Mouse (Mus musculus) gastrocnemius, postnatal 10 days (tissue): Measurements from ENCODE around the gene Cacna2d1. TPM values are rescaled to one million over a fixed set of nuclear protein-coding genes. Genes with fewer than 3 reads are reported as not detected.

Experiments
- DNase-seq: peaks from one replicate; pipeline ENCODE4 v3.0.0; 2021; ENCODE audit warnings: mixed read lengths
- total RNA-seq, 2 experiments: library from RNA; stranded (reverse); gene quantifications; 2 replicates each; pipeline ENCODE4 v1.2.3; 2021

Cacna2d1 gene
- total RNA-seq, 2 experiments from 2014 or later: 285 to 287 TPM

- DNase-seq: no peak
These were observed 122.3 kb downstream of the Cacna2d1 start for GRCm38 (mm10) chr5:16056795-16057194.

- DNase-seq: no peak
These were observed 128.3 kb downstream of the Cacna2d1 start for GRCm38 (mm10) chr5:16062773-16063172.

- no peak for DNase-seq
These were observed 128.8 kb downstream of the Cacna2d1 start for GRCm38 (mm10) chr5:16063273-16063672.

DNA sequence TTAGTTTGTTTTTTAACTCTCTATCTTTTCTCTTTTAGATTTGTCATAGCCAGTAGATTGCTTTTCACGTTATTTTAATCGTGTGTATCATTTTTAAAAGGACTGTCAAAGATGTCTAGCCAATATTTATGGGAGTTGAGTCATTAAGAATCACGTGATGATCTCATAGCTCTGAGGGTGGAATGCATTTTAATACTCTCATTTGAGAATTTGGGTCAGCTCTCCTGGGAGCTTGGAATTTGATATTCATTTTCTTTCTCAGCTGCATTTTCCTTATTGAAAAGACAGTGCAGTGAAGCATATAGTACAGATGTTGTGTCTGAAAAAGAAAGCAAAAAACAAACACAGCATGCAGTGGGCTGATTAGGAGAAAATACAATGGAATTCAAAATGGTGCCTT is 129.5 kb downstream of the Cacna2d1 start:
- no peak for DNase-seq

- DNase-seq: no peak
These were observed 131.3 kb downstream of the Cacna2d1 start for GRCm38 (mm10) chr5:16065816-16066215.

DNA sequence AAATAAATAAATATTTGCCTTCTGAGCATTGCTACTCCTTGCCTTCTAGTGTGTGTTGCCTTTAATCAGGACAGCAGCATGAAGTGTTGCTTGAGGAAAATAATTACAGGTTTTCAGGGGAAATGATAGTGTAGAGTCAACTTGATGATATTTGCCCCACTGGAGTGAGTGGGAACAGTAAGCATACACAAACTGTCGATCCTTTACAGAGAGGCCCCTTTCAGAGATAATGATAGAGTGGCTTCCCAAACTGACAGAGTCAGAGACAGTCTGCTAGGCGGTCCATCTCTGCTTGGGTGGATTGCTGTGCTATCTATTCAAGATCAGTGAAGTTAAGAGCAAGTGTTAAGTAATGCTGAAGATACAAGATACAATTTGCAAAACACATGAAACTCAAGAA is 147.8 kb downstream of the Cacna2d1 start:
- DNase-seq: no peak

GRCm38 (mm10) chr5:16086979-16087902 is 152.8 kb downstream of the Cacna2d1 start:
- DNase-seq: no peak

DNA sequence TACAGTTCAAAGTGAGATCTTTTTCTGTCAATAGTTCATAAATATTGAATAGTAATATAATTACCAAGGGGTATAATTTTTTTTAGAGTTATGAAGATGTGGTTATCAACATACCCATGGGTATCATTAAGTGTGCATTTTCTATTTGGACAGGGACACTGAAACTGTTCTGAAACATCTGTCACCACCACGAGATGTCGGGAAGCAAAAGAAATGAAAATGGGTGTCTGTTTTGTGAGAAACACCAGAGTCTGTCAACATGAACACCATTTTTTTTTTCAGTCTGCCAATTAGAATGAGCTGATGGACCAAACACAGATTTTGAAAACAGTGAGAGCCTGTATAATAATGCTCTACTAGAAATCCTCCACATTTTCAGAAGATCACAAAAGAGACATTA is 153.5 kb downstream of the Cacna2d1 start:
- no peak for DNase-seq

- no peak for DNase-seq
These were observed 158.0 kb downstream of the Cacna2d1 start for GRCm38 (mm10) chr5:16092540-16092939.

DNA sequence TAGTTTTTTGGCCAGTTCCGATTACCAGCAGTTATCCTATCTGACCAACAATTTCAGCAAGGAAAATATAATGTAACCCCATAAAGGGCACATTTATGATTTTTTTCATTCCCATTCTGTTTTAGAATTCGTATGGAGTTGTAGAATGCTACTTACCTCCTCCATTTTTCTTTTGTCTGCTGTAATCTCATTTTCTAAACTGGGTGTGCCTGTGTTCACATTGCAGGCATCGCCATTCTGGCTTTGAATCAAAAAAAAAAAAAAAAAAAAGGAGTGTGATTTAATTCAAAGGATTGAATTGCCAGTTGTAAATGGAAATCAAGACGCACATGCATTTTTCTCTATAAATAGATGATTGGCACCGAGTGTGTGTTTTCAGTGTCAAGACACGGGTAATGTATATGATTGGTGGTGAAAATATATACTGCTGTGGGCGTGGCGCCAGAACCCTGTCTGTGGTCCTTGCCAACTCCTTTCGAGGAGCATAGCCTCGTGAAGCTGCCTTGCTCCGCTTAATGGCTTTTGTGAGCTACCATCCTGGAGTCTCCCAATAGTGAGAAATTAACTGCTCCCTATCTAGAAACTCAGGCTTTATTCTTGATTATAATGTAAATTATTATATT is 158.7 kb downstream of the Cacna2d1 start:
- DNase-seq: no peak

GRCm38 (mm10) chr5:16095345-16095744 is 160.9 kb downstream of the Cacna2d1 start:
- DNase-seq: no peak

- no peak for DNase-seq
These were observed 164.3 kb downstream of the Cacna2d1 start for GRCm38 (mm10) chr5:16098766-16099165.

DNA sequence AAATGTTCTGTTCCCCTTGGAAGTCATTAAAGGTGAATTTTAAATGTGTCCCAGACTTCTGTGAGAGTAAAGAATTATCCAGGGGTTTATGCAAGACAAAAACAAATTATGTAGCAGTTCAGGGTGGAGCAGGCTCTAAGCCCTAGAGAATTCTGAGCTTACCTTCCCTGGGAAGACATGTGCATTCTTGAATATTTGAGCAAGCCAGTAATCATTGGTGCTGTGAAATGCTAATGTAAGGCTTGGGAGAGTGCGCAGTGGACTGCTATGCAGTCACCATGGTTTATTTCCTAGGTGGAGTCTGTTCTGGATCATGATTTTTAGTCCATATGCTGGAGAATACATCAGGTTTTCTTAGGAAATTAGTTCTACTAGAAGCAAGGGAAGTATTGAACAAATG is 167.3 kb downstream of the Cacna2d1 start:
- DNase-seq: no peak

- no peak for DNase-seq
These were observed 171.2 kb downstream of the Cacna2d1 start for GRCm38 (mm10) chr5:16105701-16106100.

- no peak for DNase-seq
These were observed 176.2 kb downstream of the Cacna2d1 start for GRCm38 (mm10) chr5:16110643-16111042.

- no peak for DNase-seq
These were observed 179.4 kb downstream of the Cacna2d1 start for GRCm38 (mm10) chr5:16113879-16114278.

- DNase-seq: no peak
These were observed 186.8 kb downstream of the Cacna2d1 start for GRCm38 (mm10) chr5:16121334-16121733.

- no peak for DNase-seq
These were observed 187.6 kb downstream of the Cacna2d1 start for GRCm38 (mm10) chr5:16122110-16122509.

GRCm38 (mm10) chr5:16134286-16135094 is 200.0 kb downstream of the Cacna2d1 start:
- no peak for DNase-seq

DNA sequence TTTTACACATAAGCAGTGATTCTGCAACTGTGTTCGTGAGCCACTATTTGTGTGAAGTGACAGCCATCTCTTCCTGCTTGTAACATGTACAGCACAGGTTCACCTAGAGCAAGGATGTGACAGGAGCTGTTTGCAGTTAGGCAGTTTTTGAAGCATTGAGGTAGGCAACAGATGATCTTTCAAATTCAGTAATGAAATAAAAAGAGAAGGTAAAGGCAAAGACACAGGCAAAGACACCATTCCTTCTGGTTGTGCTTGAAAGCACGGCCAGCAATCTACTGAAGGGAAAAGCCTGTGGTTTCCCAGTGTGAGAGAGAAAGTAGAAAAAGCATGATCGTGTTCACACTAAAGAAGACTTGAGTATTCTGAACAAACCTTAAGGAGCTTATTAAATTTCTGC is 201.5 kb downstream of the Cacna2d1 start:
- no peak for DNase-seq

GRCm38 (mm10) chr5:16136839-16137238 is 202.3 kb downstream of the Cacna2d1 start:
- no peak for DNase-seq

- no peak for DNase-seq
These were observed 212.1 kb downstream of the Cacna2d1 start for GRCm38 (mm10) chr5:16146602-16147001.
